Mouse (Mus musculus) heart, embryonic 10.5 days (tissue): ENCODE measurements around the gene Fbxw2. TPM values are rescaled to one million over a fixed set of nuclear protein-coding genes. Genes with fewer than 3 reads are reported as not detected.
"Not testable (repeated sequence)": the region's sequence is repeated elsewhere in the genome, so short reads cannot be mapped to it uniquely, and the experiment has no call there.

Experiments
- DNase-seq: peaks from one replicate; pipeline ENCODE4 v3.0.0-alpha.2; 2017; ENCODE audit warnings: low spot score
- H3K27ac ChIP-seq: fragments of 300-500 bp; sonication (generic); 2 replicates; pipeline ENCODE4 v1.5.1; 2016; ENCODE audit warnings: mild to moderate bottlenecking
- H3K27me3 ChIP-seq: fragments of 300-500 bp; sonication (generic); 2 replicates; pipeline ENCODE4 v1.6.1; 2016; ENCODE audit warnings: mild to moderate bottlenecking; ENCODE audit not compliant: poor library complexity, insufficient read depth, severe bottlenecking
- H3K36me3 ChIP-seq: fragments of 300-500 bp; sonication (generic); 2 replicates; pipeline ENCODE4 v1.6.1; 2016; ENCODE audit warnings: mild to moderate bottlenecking, moderate library complexity
- H3K4me1 ChIP-seq: fragments of 300-500 bp; sonication (generic); 2 replicates; pipeline ENCODE4 v1.6.1; 2016; ENCODE audit warnings: mild to moderate bottlenecking
- H3K4me3 ChIP-seq: fragments of 300-500 bp; sonication (generic); 2 replicates; pipeline ENCODE4 v1.5.1; 2016; ENCODE audit warnings: mild to moderate bottlenecking, moderate library complexity
- H3K9me3 ChIP-seq: fragments of 300-500 bp; sonication (generic); 2 replicates; pipeline ENCODE4 v1.6.1; 2016; ENCODE audit warnings: mild to moderate bottlenecking, moderate library complexity
- WGBS: fragments of 180-500 bp; shearing (Covaris S2); methylation state at CpG from one replicate; pipeline ENCODE4 v1.1.7; 2016; 5-methylcytosine and 5-hydroxymethylcytosine counted together
- polyA plus RNA-seq: library from polyadenylated mRNA; unstranded; fragments of >200 nt; fragmentation: Nextera tagmentation; extraction: Ambion mirVana; gene quantifications from 2 replicates; pipeline ENCODE4 v1.2.1, GENCODE M21; 2016

Fbxw2 gene
- polyA plus RNA-seq, 1 experiment from 2014 or later: 74.5 TPM

DNA sequence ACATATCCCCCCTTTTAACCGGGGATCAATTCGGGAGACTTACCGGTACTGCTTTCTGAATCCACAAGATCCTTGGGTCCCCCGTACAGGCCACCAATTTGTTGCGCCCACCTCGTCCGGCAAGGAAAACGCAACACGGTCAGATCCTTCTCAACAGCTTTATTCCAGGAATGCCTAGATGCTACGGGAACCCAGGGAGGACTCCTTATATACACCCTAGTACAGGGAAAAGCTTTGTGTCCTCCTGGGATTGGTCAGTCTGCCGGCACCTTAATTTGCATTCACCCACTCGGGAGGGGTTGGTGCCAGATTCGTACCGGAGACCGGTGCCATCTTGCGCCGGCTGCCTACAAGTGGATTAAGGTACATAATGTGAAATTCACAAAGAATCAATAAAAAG is 7.5 kb upstream of the Fbxw2 start:
- Histone ChIP-seq H3K27ac (no peak overlapping the region), H3K9me3 (0 out of 2 replicates have a peak, but pooled peaks cover 4% of the 10 kb centered on the region), H3K27me3 (no peaks in the 10 kb centered on the region), H3K4me3 (no peak overlapping the region), H3K4me1 (no peaks in the 10 kb centered on the region), H3K36me3 (no peaks in the 10 kb centered on the region)
- WGBS: 84% methylated on average over 17 of the region's 17 CpGs
- DNase-seq: no peak

DNA sequence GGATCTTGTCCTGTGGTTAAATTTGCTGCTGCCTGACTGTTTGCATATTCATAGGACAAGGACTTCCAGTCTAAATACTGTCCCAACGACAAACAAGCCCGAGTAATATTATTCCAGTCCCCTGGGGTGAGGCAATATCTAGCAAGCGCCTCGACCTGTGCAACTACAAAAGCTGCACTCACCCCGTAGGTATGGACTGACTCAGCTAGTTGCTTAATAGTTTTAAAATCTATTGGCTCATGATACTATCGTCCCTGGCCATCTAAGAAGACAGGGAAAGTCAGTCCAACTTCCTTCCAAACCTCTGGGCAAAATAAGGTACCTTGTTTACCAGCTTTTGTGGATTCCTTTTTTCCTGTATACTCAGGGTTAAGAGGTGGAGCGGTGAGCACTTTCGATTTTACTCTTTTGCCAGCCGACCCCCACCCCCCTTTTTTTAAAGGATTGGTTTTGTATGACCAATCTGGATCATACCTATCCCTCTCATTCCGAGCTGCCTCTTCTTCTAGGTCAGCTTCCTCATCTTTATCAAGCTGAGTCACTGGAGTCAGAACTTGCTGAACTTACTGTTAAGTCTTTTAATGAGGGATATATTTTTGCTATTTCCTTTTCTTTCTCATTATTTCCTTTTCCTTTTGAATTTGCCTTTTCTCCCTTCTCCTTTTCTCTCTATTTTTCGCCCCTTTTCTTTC is 6.8 kb upstream of the Fbxw2 start, which contains the start of gene Gm34653:
Gm34653 (plus strand) TSS at position 242 of the 692 bp plus-strand sequence.
- 69% methylated on average over 11 of the region's 11 CpGs for WGBS
- not testable (repeated sequence) for H3K4me3 ChIP-seq, H3K27ac ChIP-seq, H3K36me3 ChIP-seq, H3K9me3 ChIP-seq, DNase-seq, H3K4me1 ChIP-seq, H3K27me3 ChIP-seq

DNA sequence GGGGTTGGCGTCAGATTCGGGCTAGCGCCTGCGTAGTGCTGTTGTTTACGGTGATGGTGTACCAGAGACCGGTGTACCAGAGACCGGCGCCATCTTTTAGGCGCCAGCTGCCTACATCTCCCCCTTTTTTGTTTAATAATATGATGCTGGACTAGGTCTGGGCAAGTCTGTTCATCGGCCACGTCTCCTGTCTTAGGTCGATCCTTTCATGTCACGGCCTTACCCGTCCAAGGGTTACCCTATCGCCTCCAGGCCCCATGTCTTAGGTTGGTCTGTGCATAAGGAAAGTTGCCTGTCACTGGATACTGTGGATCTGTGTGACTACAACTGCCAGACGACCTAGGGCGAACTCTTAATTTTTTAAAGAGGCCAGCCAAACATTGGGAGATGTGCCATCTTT is 4.0 kb upstream of the Fbxw2 start:
- H3K4me3 ChIP-seq, DNase-seq, H3K36me3 ChIP-seq, H3K27ac ChIP-seq, H3K27me3 ChIP-seq, H3K4me1 ChIP-seq, H3K9me3 ChIP-seq: not testable (repeated sequence)
- 92% methylated on average over 17 of the region's 17 CpGs for WGBS

DNA sequence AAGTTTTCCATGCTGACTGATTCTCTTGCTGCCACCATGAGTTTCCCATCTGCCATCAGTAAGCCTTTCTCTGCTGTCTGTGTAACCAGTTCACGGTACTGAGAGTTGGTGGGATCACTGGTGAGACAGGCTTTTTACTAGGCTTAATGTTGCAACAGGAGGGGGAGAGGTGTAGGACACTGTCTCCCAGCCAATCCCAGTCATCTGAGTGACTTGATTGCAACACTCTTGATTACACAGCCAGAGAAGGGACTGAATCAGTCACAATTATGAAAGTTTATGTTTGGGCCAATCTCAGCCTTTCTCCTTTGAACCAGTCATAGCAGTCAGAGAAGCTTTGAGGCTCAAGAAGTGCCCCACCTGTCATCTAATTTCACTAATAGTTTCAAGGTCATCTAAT is 1.9 kb upstream of the Fbxw2 start:
- H3K4me1 ChIP-seq: peaks cover 11% of the 10 kb centered on the region
- no peaks in the 10 kb centered on the region for H3K36me3 ChIP-seq
- no peaks in the 10 kb centered on the region for H3K27me3 ChIP-seq
- 75% methylated on average over 1 of the region's 1 CpGs for WGBS
- no peak for DNase-seq
- H3K4me3 ChIP-seq: no peak overlapping the region
- 0 out of 2 replicates have a peak, but pooled peaks cover 4% of the 10 kb centered on the region for H3K9me3 ChIP-seq
- no peak overlapping the region for H3K27ac ChIP-seq

DNA sequence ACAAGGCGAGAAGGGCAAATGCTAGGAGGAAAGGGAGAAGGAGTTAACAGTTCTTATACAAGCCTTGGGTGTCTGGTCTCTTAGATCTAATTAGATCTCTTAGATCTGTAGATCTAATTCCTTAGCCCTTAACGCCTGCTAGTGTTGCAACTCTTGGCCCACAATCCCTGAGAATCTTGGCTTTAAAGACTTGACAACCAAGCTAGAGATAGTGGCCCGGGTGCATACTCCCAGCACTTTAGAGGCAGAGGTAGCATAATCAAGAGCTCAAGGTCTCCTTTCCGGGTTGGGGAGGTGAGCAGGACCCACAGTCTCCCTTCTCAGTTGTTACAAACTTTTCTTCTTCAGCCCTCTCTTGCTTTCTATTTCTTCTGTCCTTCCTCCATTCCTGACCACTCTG is 1.5 kb upstream of the Fbxw2 start:
- 85% methylated on average over 4 of the region's 4 CpGs for WGBS
- Histone ChIP-seq H3K4me1 (peaks cover 11% of the 10 kb centered on the region), H3K9me3 (0 out of 2 replicates have a peak, but pooled peaks cover 4% of the 10 kb centered on the region), H3K27me3 (no peaks in the 10 kb centered on the region), H3K27ac (no peak overlapping the region), H3K4me3 (no peak overlapping the region), H3K36me3 (peaks cover 2% of the 10 kb centered on the region; the same call in 1 of the 2 replicates)
- no peak for DNase-seq

DNA sequence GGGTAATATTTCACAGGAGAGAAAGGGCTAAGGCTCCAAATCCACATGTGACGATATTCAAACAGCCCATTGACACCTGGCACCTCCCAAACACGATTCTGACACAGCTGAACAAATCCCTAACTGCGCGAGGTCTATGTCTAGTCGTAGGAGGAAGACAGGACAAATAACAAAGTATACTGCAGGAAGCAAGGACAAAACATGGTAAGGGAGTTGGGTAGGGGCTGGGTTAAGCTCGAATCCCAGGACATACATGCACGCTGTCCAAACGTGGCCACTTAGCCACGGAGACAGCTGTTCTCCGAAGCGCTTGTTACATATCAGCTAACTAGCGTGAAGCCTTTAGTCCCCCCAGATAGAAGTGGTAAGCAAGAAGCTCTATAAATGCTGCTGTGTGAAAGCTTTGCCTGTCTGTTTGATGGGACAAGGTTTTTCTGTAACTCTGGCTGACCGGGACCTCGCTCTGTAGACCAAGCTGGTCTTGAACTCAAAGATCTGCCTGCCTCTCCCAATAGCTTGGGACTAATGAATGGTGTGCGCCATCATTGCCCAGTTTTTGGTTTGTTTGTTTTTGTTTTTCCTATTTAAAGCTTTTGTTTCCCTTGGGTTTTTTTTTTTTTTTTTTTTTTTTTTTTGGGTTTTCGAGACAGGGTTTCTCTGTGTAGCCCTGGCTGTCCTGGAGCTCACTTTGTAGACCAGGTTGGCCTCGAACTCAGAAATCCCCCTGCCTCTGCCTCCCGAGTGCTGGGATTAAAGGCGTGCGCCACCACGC is 535 bp upstream of the Fbxw2 start:
- Histone ChIP-seq H3K36me3 (peaks cover 9% of the 10 kb centered on the region; the same call in 1 of the 2 replicates), H3K27me3 (no peaks in the 10 kb centered on the region), H3K9me3 (0 out of 2 replicates have a peak, but pooled peaks cover 4% of the 10 kb centered on the region), H3K27ac (peak overlapping the region; percentile 92), H3K4me1 (peaks cover 11% of the 10 kb centered on the region), H3K4me3 (peak overlapping the region; percentile 81)
- 31% methylated on average over 20 of the region's 21 CpGs for WGBS
- DNase-seq: no peak

DNA sequence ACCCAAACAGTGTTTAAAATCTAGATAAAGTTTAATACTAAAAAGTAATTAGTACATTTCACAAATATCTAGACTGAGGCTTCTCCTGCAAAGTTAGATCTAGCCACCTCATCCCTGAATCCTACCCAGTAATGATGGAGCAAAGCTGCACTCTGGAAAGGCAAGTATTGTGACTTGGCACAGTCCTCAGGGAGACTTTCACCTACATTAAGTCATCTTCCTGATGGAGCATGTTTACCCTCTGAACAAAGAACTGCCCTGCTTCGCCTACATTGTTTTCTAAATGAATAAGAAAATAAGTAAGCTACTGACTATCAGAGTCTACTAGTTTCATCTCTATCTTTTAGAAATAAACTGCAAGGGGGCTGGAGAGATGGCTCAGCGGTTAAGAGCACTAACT is 7.6 kb downstream of the Fbxw2 start:
- Histone ChIP-seq H3K9me3 (no peaks in the 10 kb centered on the region), H3K4me1 (no peaks in the 10 kb centered on the region), H3K27ac (no peak overlapping the region), H3K4me3 (no peak overlapping the region), H3K36me3 (peaks cover 60% of the 10 kb centered on the region), H3K27me3 (no peaks in the 10 kb centered on the region)
- 92% methylated on average over 2 of the region's 2 CpGs for WGBS
- no peak for DNase-seq

DNA sequence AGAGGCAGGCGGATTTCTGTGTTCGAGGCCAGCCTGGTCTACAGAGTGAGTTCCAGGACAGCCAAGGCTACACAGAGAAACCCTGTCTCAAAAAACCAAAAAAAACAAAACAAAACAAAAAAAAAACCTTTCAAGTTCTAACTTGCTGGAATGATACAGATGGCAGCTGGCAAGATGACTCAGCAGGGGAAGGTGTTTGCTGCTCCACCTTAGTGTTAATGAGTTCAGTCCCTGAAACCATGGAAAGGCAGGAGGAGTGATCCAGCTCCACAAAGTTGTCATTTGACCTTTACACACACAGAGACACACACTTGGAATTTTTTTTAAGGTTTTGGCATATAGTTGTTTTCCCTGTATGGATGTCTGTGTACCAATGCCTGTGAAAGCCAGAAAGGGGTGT is 10.2 kb downstream of the Fbxw2 start:
- 88% methylated on average over 2 of the region's 2 CpGs for WGBS
- not testable (repeated sequence) for H3K4me3 ChIP-seq

DNA sequence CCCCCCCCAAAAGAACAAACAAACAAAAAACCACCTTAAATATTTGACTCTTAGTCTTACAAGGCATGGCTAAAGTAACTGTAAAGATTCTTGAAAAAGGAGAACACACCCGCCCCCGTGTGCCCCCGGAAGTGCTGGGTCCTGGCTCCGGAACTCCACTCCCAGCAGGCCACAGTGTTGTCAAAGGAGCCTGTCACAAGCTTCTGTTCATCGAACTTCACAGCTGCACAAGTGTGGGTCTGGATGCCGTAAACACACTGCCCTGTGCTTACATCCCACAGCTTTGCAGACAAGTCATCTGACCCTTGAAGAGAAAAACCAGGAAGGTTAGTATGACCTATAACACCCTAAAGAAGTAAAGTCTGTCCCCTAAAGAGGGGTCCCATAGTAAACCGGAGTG is 13.4 kb downstream of the Fbxw2 start:
- DNase-seq: no peak
- Histone ChIP-seq H3K4me1 (no peaks in the 10 kb centered on the region; the same call in 1 of the 2 replicates), H3K27ac (no peak overlapping the region), H3K36me3 (peaks cover 75% of the 10 kb centered on the region), H3K27me3 (no peaks in the 10 kb centered on the region), H3K4me3 (no peak overlapping the region), H3K9me3 (no peaks in the 10 kb centered on the region)
- WGBS: 85% methylated on average over 7 of the region's 7 CpGs

More for the DNA sequence above, 10.2 kb downstream of the Fbxw2 start:
- not testable (repeated sequence) for DNase-seq, H3K4me1 ChIP-seq, H3K27me3 ChIP-seq, H3K9me3 ChIP-seq, H3K27ac ChIP-seq
- peaks cover 70% of the 10 kb centered on the region for H3K36me3 ChIP-seq

DNA sequence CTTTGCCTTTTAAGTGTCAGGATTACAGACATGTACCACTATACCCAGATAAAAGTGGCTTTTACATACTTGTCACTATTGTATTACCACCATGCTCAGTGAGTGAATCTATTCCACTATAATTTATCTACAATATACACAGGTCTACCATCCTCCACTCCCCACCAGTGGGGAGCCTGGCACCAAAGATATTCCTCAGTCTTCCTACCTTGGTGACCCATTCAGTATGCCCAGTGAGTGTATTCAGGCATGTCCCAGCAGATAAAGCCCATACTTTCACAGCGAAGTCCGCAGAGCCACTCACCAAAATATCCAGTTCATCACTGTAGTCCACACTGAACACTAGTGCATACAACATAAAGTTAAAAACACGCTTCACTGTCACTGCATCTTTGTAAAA is 15.3 kb downstream of the Fbxw2 start:
- WGBS: 91% methylated on average over 3 of the region's 3 CpGs
- no peak overlapping the region for H3K27ac ChIP-seq
- no peak overlapping the region for H3K4me3 ChIP-seq
- no peak for DNase-seq
- no peaks in the 10 kb centered on the region for H3K9me3 ChIP-seq
- H3K27me3 ChIP-seq: no peaks in the 10 kb centered on the region
- peaks cover under 1% of the 10 kb centered on the region for H3K4me1 ChIP-seq
- peaks cover 75% of the 10 kb centered on the region for H3K36me3 ChIP-seq

DNA sequence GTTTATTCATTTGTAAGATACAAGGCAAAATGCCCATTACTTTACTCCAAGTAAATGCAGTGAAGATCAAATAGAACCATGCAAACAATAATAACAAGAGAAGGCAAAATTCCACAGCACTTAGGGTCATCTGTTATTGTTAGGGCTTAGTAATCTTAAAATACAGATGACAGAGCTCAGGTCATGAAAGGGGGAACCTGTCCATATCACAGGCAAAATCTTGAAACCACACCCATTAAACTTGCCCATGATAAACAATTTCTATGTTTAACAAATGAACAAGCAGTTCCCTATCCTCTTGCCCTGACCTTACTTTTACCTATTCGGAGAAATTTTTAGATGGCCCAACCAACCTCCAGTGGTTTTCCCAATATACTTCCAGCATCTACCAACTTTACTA is 16.5 kb downstream of the Fbxw2 start:
- Histone ChIP-seq H3K27ac (no peak overlapping the region), H3K36me3 (peaks cover 71% of the 10 kb centered on the region), H3K4me3 (no peak overlapping the region), H3K9me3 (no peaks in the 10 kb centered on the region), H3K4me1 (peaks cover 4% of the 10 kb centered on the region), H3K27me3 (no peaks in the 10 kb centered on the region)
- DNase-seq: no peak
- 78% methylated on average over 1 of the region's 1 CpGs for WGBS

DNA sequence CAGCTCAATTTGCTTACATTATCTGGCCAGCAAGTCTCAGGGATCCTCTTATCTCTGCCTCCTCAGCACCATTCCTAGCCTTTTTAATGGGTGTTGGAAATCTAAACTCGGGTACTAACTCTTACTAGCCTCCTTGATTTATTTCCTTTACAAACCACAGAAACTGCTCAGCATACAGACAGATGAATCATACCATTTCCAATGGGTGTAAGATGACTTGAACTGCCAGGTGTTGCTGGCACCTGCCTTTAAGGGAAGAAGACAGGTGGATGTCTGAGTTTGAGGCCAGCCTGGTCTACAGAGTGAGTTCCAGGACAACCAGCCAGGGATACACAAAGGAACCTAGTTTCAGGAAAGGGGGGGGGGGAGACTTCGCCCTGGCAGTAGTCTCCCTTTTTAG is 18.1 kb downstream of the Fbxw2 start:
- no peak overlapping the region for H3K4me3 ChIP-seq
- no peaks in the 10 kb centered on the region for H3K27me3 ChIP-seq
- no peaks in the 10 kb centered on the region for H3K9me3 ChIP-seq
- H3K36me3 ChIP-seq: peaks cover 56% of the 10 kb centered on the region
- WGBS: 68% methylated on average over 2 of the region's 2 CpGs
- DNase-seq: no peak
- H3K27ac ChIP-seq: no peak overlapping the region
- H3K4me1 ChIP-seq: peaks cover 9% of the 10 kb centered on the region

DNA sequence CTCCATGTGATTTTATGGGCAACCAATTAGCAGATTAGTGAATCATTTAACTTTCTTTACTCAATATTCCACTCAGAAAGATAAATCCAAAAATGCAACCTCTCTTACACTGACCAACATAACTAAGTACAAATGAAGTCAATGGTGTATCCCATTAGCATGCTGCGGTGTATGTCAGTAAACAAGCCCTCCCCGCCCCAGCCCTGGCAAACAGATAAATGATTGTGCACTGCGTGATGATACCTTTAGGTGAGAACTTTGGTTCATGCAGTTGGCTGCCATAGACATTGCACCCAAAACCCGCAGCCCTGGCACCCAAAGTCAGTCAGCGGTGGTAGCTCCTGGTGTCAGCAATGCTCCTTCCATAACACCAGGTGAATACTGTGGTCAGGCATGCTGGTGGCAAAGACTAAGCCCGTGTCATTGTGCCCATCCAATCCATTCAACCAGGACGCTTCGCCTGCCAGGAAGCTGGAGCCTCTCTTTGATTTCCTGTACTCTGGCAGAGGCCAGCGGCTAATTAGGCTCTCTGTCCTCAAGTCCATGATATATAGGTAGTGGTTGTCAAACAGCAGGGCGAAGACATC is 20.7 kb downstream of the Fbxw2 start:
- Histone ChIP-seq H3K27ac (no peak overlapping the region), H3K4me1 (peaks cover 11% of the 10 kb centered on the region), H3K9me3 (no peaks in the 10 kb centered on the region), H3K4me3 (no peak overlapping the region), H3K36me3 (peaks cover 32% of the 10 kb centered on the region), H3K27me3 (no peaks in the 10 kb centered on the region)
- WGBS: 90% methylated on average over 10 of the region's 10 CpGs
- DNase-seq: no peak
